Mouse (Mus musculus) right cerebral cortex, postnatal 10 days (tissue): Measurements from ENCODE around the gene Cdca5.
"Not testable (repeated sequence)": the region's sequence is repeated elsewhere in the genome, so short reads cannot be mapped to it uniquely, and the experiment has no call there.

Experiments
- DNase-seq, 2 experiments: peaks; one replicate each; pipeline ENCODE4 v3.0.0; 2021; ENCODE audit warnings: low spot score in 2 of 2

Cdca5 gene

DNA sequence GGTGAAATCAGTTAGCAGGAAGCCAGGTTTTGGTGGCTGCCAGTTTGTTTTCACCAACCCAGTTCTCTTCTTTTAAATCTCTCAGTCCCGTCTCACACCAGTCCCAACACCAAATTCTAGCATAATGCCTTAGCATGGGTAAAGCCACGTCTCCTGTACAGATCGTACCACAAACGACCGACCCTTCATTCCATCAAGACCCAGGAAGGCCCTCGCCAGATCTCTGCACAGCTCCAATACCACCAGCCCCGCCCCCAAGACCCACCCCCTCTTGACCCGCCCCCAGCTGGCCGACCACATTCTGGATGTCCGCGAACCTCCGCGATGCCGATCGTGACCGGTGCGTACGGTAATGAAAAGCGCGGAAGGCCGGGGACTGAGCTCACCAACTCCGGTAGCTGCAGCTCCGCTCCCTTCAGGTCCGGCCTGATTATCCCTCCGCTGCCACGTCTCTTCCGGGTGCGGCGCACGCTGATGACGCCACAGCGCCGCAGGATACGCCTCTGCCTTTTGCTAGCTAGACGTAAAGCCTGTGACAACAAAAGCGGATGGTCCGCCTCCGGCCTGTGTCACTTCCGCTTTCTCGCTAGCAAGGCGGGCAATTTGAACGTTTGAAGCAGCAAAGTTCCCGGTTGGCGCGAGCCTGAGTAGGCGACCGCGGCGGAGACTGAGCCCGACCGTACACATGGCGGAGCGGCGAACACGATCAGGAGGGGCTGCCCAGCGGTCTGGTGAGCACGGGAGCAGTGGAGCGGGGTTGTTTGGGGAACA, at the start of gene Cdca5, which contains the start of gene Zfpl1:
Cdca5 (plus strand) TSS at position 506 of the 771 bp plus-strand sequence.
Zfpl1 (minus strand) TSS at position 479 of the 771 bp plus-strand sequence.
- peak; percentile 98 to 99 for DNase-seq

DNA sequence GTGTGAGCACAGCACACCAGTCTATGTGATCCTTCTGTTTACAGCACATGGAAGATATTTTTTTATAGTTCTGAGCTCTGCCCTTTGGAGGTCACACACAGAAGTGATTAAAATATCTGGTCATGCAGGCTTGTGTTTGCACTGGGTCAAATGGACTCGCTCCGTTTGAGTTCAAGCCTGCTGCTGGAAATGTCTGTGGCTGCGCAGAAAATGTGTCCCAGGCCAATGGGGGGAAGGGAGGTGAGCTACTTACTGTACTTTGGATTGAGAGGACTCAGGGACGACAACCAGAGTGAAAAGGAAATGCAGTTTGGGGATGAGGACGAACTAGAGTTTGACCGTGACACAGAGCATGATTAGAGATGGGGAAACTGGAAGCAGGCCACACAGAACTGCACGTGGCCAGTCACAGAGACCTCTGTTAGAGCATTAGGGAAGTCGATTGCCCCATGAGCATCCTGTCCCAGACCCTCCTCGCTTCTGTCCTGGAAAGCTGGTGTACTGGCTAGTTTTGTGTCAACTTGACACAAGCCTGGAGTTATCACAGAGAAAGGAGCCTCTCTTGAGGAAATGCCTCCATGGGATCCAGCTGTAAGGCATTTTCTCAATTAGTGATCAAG, 48.7 kb upstream of the Cdca5 start:
- no peak for DNase-seq

DNA sequence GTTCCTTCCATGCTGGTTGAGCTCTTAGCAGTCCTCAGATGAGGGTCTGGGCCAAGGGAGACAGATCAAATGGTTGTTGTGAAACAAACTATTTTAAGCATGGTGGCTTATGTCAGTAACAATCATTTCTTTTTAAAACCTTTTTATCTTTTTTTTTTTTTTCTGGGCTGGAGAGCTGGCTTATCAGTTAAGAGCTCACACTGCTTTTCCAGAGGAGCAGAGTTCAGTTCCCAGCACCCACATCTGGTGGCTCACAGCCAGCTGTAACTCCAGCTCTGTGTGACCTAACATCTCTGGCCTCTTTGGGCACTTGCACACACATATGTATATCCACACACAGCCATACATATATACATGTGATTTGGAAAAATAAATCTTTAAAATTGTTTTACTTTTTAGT, 47.1 kb upstream of the Cdca5 start:
- no peak for DNase-seq

DNA sequence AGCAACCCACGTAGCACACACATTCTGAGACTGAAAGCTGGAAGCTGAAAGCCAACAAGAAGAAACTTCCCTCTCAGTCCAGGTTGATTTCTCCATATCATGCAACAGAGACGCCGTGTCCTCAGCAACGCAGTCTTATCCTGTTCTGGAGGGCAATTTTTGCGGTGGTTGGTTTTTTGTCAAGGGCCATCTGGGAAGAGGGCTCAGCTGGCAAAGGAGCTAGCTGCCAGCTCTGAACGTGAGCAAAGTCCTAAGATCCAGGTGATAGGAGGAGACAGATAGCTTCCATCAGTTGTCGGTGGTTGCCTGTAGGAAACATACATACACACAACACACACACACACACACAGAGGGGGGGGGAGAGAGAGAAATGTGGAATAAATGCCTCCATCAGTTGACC, 46.5 kb upstream of the Cdca5 start:
- DNase-seq = no peak

DNA sequence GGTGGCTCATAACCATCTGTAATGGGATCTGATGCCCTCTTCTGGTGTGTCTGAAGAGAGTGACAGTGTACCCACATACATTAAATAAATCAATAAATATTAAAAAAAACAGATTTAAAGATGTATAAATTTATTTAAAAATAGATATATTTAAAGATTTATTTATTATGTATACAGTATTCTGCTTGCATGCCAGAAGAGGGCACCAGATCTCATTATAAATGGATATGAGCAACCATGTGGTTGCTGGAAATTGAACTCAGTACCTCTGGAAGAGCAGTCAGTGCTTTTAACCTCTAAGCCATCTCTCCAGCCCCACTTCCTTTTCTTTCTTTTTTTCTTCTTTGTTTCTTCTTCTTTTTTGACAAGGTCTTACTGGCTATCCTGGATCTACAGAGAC, 44.8 kb upstream of the Cdca5 start:
- no peak for DNase-seq

DNA sequence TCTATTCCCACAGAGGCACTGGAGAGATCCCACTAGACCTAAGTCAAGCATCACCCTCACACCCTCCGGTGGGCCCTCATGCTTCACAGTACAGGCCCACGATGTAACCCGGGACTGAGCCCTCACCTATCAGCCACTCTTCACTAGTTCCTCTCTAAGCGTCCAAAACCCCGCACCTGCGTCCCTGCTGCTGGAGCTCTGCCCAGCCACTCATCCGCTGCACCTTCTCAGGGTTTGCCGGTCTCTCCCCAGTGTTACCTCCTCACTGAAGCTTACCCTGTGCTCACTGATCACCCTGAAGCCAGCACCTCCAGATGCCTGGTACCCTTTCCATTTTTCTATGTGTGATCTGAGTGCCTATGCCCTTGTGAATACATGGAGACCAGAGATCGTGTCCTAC, 42.5 kb upstream of the Cdca5 start:
- DNase-seq = no peak

DNA sequence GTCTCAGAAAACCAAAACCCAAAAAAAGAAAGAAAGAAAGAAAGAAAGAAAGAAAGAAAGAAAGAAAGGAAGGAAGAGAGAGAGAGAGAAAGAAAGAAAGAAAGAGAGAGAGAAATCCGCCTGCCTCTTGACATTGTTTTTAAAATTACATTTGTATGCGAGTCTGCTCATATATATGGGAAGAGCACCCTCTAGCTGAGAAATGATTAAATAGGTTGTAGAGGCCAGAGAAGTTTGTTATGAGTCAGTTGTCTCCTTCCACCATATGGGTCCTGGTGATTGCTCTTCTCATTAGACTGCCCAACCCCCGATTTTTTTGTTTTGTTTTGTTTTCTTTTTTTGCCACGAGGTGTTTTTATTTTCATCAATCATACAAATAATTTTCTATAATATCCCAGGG, 40.7 kb upstream of the Cdca5 start:
- not testable (repeated sequence) for DNase-seq

DNA sequence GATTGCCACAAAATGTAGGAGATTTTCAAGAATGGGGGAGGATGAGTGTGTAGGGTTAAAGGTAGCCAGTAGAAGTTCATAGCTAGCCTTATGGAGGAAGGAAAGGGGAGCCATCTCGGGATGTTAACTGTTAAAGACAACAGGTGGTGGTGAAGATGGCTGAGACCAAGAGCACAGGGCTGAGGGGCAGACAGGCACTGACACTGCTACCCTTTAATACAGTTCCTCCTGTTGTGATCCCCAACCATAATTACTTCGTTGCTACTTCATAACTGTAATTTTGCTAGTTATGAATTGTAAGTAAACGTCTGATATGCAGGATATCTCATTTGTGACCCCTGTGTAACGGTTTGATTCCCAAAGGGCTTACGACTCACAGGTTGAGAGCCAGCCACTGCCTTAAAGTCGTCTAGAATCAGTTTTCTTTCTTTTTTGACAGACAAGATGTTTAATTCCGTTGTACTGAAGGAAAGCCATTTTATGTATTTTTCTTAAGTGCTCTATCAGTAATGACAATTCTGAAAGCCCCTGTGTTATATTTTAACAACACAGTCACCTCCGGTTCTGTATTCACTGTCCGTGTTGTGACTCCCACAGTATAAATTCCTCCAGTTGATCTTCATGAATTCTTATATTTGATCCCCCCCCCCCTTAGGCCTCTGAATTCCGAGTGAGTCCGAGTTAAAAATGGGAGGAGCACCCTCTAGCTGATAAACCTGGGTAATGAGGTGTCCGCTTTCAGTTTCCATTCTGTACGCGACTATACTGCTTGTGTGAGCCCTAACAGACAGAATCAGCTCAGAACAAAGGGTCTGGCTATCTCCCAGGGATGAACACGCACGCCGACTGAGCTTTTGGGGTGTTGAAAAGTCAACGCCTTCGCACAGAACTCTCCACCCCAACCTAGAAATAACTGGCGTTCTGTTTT, 39.2 kb upstream of the Cdca5 start:
- DNase-seq = no peak

DNA sequence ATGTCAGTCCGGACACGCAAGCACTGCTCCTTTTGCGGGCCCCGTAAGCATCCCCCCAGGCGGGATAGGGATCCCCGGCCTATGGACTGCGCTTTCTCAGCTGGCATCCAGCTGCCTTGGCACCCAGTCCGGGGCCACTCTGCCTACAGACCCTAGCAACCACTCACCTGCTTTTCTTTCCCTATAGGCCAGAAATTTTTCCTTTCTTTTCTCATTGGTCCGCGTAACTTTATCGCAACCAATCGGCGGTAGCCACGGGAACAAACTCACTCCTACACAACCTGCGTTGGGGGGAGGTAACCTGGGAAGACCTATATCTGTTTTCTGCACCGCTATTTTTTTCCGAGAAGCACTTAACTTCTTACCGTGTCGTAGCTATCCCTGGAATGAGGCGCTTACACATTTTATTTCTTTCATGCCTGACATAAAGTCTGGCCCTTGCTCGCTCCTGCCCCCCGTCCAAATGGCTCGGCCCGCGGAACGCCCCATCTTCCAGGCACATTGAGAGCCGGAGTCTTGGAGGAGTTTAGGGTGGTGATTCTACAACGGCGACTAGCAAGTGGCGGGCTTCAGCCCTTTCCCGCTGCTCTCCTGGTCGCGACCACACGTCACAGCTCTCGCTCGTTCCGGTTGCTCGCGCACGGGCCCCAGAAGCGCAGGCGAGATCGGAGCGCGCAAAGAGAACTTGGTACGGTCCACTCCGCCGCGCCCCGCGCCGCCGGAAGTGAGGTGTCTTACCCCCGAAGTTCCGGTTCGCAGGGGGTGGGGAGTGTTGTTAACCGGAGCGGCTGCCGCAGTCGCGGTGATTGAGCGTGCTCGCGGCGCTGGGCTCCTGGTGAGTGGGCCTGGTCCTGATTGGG, 38.3 kb upstream of the Cdca5 start, which contains the start of gene Syvn1:
Syvn1 (plus strand) TSS at position 283 of the 860 bp plus-strand sequence.
- DNase-seq = peak; percentile 94 to 96

DNA sequence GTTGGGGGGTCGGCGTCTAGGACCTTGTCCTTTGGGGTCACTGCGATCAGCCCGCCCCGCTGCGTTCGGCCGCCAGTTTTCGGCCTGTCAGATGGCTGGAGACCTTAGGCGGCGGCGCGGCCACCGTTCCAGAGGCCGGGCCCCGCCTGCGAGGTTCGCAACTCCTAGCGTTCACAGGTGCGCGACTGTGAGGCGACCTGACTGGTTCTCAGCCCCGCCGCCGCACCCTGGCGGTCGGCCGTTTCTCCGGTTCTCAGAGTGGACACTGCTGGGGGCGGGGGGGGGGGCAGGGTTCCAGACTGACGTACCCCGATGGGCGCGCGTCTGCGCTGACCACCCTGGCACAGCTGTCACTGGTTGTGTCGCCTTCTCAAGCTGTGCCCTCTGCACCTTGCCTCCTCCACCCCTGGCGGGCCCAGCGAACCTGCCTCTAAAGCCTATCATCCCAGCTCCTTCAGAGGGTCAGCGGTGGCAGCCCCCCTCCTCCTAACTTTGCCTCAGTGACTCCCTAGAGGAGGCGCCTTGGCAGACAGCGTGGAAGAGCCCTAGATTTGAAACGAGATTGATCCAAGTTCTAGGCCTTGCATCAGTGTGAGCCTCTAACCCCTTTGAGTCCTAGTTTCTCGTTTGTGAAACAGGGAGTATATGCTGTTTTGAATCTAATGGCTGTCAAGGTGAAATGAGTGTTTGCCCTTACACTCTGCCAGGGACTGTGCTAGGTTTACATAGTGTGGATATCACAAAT, 37.5 kb upstream of the Cdca5 start:
- DNase-seq = peak in 1 of 2 experiments; percentile 49

DNA sequence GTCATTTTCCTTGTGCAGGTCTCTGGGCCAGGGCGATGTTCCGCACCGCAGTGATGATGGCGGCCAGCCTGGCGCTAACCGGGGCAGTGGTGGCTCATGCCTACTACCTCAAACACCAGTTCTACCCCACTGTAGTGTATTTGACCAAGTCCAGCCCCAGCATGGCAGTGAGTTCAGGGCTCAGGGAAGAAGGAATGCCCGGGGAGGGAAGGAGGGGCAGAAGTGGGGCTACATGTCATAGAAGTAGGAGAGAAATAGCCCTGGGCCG, 37.0 kb upstream of the Cdca5 start:
- DNase-seq = no peak

DNA sequence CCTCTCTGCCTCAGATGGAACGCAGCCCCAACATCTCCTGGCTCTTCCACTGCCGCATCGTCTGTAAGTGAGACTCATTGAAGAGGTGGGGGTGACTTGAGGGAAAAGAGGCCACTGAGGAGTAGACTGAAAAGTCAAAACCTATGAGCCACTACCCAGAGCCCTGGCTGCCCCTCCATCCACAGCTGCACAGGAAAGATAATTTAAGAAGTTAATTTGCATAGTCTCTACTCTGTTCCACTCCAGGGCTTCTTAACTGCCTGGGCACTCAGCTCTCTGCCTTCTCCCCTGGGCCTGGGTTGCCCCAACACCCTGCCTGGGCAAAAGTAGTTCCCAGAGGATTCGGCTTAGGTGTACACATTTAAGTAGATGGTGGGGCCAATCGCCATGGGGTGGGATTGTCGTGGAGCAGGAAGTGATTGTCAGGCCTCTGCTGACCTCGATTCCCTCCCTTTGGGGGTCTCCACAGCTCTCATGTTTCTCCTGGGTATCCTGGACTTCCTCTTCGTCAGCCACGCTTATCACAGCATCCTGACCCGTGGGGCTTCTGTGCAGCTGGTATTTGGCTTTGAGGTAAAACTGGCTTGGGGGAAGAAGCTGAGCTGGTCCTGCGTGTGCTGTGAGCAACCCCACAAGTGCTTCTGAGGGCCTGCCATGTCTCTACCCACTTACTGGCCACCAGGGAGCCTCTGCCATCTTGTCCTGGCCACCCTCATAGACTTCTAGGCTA, 35.9 kb upstream of the Cdca5 start:
- no peak for DNase-seq

DNA sequence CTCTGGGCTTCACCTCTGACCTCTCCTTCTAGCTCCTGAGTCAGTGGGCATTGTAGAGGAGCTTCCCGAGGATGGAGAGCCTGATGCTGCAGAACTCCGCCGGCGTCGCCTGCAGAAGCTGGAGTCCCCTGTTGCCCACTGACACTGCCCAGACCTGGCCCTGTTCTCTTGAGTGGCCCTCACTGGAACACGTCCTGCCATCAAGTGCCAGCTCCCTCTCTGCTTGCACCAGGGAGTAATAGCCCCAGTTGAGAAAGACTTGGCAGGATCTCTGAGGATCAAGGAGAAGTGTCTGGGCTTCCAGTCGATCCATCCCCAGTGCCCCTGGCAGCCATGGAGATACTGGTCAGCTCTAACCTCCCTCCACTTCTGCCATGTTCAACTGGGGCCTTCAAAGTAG, 32.3 kb upstream of the Cdca5 start:
- no peak for DNase-seq

DNA sequence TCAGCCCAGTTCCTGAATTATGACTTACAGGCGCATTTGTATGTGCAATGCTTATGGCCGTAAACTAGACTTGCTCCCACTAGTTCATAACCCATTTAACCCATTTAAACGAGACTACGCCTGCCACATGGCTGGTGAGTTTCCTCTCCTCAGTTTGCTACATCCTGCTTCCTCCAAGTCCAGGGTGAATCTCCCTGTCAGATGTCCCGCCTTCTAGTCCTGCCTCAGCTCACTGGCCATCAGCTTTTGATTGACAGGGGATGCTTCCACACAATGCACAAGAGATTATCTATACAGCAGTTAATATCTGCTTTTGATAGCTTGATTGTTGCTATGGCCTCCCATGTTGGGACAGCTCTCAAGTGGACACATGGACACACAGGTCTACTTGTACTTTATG, 30.5 kb upstream of the Cdca5 start:
- DNase-seq = no peak

DNA sequence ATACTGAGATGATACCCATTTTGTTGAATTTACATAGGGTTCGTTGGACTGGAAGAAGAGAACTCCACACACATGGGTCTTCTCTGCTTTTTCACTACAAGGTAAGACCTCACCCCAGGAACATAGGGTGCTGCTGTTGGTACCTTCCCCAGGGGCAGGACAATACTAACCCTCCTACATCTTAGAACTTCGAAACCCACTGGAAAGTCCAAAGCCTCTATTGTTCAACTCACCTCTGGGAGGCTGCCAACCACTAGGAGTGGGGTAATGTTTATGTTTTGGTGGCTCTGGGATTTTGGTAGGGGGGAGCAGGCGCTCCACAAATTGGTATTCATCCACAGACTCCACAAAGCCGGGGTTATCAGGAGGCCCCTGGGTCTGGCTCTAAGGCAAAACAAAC, 28.1 kb upstream of the Cdca5 start:
- no peak for DNase-seq

DNA sequence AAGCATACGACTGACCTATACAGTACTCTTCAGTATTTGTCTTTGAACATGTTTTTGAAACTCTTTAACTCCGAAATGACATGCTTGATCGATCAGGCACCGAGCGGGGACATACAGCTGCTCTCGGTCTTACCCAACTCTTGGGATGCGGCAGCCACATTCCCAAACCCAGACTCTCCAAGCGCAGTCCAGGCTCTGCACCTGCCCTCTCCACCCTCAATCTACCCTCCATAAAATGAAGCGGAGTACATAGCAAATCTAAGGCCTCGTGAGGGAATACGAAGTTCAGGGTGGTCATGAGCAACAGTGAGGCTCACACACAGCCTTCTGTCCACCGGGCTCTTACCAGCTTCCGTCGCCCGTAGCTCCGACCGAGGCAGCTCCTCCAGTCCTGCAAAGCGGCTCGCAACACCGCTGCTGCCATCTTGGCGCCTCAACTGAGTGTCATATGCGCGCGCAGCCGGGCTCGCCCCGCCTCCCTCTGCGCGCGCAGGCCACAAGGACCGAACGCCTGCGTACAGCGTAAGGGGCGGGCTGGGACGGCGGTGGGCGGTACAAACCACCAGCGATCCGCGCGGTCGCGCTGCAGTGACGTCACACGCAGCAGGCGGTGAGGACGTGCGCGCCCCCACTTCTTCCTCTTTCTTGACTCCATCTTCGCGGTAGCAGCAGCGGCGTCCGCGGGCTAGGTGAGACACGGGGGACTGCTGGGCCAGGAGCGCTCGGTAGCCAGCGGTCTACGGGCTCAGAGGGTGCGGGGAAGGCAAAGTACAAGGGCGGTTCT, 27.3 kb upstream of the Cdca5 start, which contains the start of the genes Mrpl49 and Fau:
Mrpl49 (minus strand) TSS at position 473 of the 784 bp plus-strand sequence.
Fau (plus strand) TSS at position 532 of the 784 bp plus-strand sequence.
- DNase-seq = peak; percentile 100

DNA sequence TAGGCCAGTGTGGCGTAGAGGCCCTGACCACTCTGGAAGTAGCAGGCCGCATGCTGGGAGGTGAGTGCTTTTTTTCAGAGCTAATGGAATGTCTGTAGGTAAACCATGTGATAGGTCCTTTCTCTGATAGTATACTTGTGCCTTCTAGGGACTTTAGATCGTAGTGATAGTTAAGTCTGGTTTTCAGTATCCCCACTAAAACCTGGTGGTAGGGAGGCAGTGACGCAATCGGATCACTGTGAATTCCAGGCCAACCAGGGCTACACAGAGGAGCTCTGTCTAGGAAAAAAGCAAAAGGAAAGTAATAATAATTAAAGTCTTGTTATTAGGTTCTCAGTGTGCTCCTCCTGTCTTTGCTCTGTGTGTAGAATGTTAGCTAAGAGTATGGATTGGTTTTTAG, 26.3 kb upstream of the Cdca5 start:
- no peak for DNase-seq

DNA sequence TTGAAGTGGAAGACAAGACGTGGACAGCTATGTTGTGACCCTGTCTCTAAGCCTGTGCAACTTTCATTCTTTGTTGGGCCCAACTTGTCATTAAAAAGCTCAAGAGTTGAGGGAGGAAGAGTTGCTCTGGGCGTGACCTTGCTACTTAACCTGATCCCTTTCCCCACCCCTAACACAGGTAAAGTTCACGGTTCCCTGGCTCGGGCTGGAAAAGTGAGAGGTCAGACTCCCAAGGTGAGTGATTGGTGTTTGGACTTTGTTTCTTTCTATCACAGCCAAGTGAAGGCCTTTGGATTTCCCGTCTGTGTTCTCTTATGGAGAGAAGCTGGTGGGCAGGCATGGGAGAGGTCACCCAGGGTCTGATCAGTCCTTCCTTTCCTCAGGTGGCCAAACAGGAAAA, 25.8 kb upstream of the Cdca5 start:
- DNase-seq = no peak

DNA sequence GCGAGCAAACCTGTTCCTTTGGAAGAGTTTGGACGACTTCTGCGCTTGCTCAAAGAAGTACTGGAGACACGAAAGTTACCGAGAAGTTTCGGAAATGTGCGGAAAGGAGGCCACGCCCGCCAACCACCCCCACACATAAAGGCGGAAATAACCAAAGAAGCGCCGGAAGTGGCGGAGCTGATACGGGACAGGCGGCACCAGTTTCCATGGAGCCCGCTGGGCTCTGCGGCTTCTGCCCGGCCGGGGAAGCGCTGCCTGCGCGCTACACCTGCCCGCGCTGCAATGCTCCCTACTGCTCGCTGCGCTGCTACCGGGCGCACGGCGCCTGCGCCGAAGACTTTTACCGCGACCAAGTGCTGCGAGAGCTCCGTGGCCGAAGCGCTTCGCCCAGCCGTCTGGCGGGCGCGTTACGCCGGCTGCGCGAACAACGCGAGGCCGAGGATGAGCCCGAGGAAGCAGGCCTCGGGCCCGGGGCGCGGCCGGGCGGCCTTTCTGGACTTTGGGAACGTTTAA, 23.7 kb upstream of the Cdca5 start, which contains the start of gene Znhit2:
Znhit2 (plus strand) TSS at position 172 of the 513 bp plus-strand sequence.
- peak; percentile 96 to 97 for DNase-seq
